Mouse (Mus musculus): ENCODE measurements around the gene Pgk2.
A peak's percentile ranks its signal among the peaks of the same experiment; 100 is the strongest.
"Not testable (repeated sequence)": the region's sequence is repeated elsewhere in the genome, so short reads cannot be mapped to it uniquely, and the experiment has no call there.

Pgk2 gene

GRCm38 (mm10) chr17:40208540-40208939, at the start of gene Pgk2:
Gene Pgk2 (minus strand): TSS chr17:40208640.
- no peak for DNase-seq (ENCODE audit: inconsistent age in 2 of 2, low spot score in 1 of 2)

GRCm38 (mm10) chr17:40252487-40252886, 44.0 kb upstream of the Pgk2 start:
- DNase-seq (ENCODE audit: inconsistent age in 2 of 2, low spot score in 1 of 2), result no peak

GRCm38 (mm10) chr17:40242135-40242534, 33.7 kb upstream of the Pgk2 start, which contains the start of gene Crisp3:
Gene Crisp3 (minus strand): TSS chr17:40242288.
- DNase-seq (ENCODE audit: inconsistent age in 2 of 2, low spot score in 1 of 2), result no peak

- DNase-seq (ENCODE audit: inconsistent age in 2 of 2, low spot score in 1 of 2), result peak in 1 of 2 experiments; percentile 28
These were observed 6.6 kb downstream of the Pgk2 start for GRCm38 (mm10) chr17:40201803-40202202.

- not testable (repeated sequence) for DNase-seq (ENCODE audit: inconsistent age in 2 of 2, low spot score in 1 of 2)
These were observed 18.2 kb downstream of the Pgk2 start for GRCm38 (mm10) chr17:40190192-40190591.

- DNase-seq (ENCODE audit: inconsistent age in 2 of 2, low spot score in 1 of 2), result not testable (repeated sequence)
These were observed 50.6 kb downstream of the Pgk2 start for GRCm38 (mm10) chr17:40157729-40158359.
